Mouse (Mus musculus) kidney, postnatal 4 days (tissue): ENCODE results near the gene 1700001C19Rik.
A peak's percentile ranks its signal among the peaks of the same experiment; 100 is the strongest.

Experiments
- DNase-seq, 2 experiments: peaks; one replicate each; pipeline ENCODE4 v3.0.0; 2021; ENCODE audit warnings: mixed read lengths in 2 of 2

The 1700001C19Rik gene

DNA sequence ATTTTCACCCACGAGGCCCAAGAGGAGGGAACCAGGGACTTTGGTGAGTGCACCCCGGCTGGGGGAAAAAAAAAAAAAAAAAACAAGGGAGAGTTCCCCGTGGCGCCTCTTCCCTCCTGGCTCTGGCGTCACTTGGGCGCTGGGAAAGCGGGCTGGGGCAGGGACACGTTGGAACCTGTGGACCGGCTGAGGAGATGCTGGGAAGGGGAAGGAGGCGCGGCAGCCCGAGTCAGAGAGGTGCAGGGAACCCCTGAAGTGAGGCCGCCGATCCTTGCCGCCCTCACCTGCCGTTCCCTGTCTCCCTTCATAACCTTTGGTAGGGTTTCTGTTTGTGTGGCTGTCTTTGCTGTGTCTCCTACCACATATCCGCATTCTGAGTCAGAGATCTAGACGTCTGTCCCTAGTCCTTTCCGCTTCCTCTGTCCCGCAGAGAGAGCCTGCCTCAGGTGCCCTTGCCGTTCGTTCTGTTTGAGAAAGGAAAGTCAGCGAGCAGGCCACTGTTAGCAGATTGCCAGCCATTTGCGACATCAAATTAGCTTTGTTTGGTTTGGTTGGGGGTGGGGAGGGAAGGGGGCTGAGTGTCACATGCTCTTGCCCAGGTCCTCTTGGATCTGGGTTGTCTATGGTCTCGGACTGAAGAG is at the start of gene 1700001C19Rik:
Gene 1700001C19Rik, minus strand, starts transcription at position 470 of the 641 bp plus-strand sequence.
- DNase-seq, result peak; percentile 27 to 47

- peak in 1 of 2 experiments; percentile 40 for DNase-seq
Measured at GRCm38 (mm10) chr17:47485791-47486190, 48.6 kb upstream of the 1700001C19Rik start.

DNA sequence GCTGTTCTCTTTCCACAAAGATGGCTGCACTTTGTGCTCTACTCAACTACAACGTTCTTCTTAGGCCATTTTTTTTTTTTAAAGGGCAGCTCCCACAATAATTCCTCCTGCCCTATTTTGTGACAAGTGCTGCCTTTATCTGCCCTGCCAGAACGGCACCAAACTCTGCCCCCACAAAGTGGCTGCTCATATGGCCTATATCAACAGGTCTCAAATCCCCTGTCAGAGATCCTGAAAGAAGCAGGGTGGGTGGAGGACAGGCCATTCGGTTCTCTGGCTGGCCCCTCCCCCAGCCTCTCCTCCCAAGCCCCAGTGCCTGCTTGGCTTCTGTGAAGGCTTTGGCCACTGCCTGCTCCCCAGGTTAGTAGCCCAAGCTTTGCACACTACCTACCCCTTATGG is 47.8 kb upstream of the 1700001C19Rik start:
- DNase-seq, result no peak

GRCm38 (mm10) chr17:47484241-47484921 is 47.2 kb upstream of the 1700001C19Rik start:
- peak in 1 of 2 experiments; percentile 64 for DNase-seq

DNA sequence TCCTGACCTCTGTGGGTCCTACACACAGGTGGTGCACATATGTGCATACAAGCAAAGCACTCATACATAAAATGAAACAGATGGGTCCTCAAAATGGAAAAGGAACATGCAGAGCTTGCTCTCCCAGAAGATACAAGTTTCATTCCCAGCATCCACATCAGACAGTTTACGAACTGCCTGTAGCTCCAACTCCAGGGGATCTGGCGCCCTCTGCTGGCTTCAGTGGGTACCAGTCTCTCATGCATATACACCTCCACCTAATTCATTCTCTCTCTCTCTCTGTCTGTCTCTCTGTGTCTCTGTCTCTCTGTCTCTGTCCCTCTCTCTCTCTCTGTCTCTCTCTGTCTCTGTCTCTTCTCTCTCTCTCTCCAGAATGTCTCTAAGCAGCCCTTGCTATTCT is 45.2 kb upstream of the 1700001C19Rik start:
- DNase-seq, result peak; percentile 89 to 90

- no peak for DNase-seq
Measured at GRCm38 (mm10) chr17:47479887-47480286, 42.7 kb upstream of the 1700001C19Rik start.

DNA sequence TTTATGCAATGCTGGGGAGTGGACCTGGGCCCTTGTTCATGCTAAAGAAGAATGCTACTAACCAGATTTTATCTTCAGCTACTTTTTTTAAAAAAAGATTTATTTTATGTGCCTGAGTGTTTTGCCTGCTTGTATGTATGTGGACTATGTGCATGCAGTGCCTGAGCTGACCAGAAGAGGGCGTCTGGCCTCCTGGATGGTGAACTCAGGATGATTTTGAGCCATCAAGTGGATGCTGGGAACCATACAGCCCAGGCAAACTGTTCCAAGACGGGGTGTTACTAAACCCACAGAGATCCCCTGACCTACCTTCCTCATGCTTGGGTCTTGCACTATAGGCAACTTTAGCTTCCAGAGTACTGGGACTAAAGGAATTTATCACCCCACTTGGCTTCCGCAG is 38.5 kb upstream of the 1700001C19Rik start:
- DNase-seq, result peak; percentile 50 to 64

- no peak for DNase-seq
Measured at GRCm38 (mm10) chr17:47475181-47475580, 38.0 kb upstream of the 1700001C19Rik start.

- DNase-seq, result no peak
Measured at GRCm38 (mm10) chr17:47474250-47474649, 37.1 kb upstream of the 1700001C19Rik start.

DNA sequence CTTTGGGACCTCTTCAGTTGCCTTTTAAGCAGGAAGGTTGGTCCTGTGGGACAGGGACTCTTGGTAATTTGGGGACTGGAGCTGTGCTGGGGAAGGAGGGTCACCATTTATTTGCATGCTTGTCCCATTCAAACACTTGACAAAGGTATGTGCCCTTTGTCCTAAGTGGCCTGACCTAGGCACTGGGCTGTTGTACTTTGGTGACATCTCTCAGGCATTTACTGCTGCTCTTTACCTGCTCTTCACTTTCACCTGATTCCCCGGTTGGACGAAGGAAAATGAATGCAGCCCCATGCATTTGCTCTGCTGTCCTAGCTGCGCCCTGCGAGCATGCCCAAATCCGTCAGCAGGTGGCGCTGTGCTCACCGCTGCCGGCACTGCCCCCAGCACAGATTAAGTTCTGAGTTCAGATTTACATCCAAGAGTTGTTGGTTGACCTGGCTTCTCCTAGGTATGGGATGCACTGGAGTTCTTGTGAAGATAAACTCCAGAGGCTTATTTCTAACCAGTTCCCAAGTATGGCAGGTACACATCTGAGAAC is 36.3 kb upstream of the 1700001C19Rik start:
- peak; percentile 72 for DNase-seq

- peak in 1 of 2 experiments; percentile 40 for DNase-seq
Measured at GRCm38 (mm10) chr17:47472435-47473350, 35.5 kb upstream of the 1700001C19Rik start.

DNA sequence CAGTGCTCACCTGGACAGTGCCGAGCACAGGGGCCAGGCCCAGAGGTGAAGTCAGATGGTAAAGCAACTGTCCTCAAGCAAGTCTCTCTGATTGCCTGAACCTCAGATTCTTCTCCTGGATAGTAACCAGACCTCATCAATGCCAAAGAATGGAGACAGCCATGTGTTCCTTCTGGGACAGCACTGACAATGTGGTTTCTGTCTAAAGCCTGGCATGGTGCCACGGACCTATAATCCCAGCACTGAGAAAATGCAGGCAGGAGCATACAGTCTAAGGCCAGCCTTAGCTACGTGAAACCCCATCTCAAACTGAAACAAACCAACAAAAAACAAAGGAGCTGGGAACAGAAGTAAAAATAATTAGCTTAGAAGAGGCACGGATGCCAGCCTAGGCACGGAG is 33.5 kb upstream of the 1700001C19Rik start:
- peak; percentile 75 to 80 for DNase-seq

DNA sequence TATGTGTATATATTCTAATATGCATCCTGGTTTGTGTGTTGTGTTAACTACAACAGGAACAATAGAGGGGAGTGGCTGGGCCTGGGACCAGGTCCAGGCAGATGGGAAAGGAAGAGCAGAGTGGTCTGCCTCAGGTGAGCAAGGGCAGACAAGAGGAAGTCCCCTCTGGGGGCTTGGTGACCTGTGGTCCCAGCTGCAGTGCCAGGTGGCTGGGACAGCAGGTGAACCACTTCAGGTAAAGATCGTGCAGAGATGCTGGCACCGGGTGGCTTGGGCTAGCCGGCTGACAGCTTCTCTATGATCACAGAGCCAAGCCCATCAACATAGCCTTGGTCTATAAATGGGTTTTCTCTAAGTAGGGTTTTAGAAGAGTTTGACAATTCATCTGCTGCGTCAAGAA is 32.9 kb upstream of the 1700001C19Rik start:
- DNase-seq, result no peak

GRCm38 (mm10) chr17:47469642-47470041 is 32.5 kb upstream of the 1700001C19Rik start:
- DNase-seq, result no peak

GRCm38 (mm10) chr17:47468466-47468865 is 31.3 kb upstream of the 1700001C19Rik start:
- peak; percentile 52 to 68 for DNase-seq

GRCm38 (mm10) chr17:47468063-47468462 is 30.9 kb upstream of the 1700001C19Rik start:
- no peak for DNase-seq

DNA sequence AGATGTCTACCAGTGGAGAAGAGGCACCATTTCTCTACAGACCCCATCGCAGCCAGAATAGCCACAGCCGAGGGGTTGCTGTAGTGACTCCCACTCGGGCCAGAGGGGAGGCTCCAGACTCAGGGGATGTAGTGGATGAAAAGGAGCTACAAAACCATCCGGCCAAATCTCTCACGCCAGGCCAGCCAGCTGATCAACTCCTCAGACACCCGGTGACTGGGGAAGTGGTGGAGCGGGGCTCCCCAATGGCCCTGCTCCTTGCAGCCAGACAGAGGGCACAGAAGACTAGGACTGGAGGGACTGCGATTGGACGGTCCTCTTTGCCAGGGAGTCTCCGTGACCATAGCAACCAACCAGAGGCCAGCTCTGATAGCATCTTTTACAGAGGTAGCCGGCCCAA is 30.5 kb upstream of the 1700001C19Rik start:
- DNase-seq, result no peak

- no peak for DNase-seq
Measured at GRCm38 (mm10) chr17:47466284-47466683, 29.1 kb upstream of the 1700001C19Rik start.

DNA sequence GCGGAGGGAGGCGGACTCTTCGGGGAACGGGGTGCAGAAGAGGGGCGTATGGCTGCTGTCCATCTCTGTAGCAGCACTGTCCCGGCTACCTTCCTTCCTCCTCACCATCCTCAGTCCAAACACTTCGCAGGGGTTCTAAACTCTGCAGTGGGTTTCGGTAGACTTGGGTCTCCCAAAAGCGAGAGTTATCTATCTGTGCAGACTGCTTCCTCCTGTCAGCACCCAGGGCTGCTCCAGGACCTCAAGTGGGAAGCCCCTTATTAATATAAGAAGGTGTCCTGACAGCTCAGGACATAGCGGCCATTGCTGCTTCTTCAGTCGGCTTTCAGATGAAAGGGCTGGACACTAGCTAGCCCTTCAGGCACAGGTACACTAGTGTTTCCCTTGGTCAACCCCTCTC is 27.8 kb upstream of the 1700001C19Rik start:
- DNase-seq, result no peak

DNA sequence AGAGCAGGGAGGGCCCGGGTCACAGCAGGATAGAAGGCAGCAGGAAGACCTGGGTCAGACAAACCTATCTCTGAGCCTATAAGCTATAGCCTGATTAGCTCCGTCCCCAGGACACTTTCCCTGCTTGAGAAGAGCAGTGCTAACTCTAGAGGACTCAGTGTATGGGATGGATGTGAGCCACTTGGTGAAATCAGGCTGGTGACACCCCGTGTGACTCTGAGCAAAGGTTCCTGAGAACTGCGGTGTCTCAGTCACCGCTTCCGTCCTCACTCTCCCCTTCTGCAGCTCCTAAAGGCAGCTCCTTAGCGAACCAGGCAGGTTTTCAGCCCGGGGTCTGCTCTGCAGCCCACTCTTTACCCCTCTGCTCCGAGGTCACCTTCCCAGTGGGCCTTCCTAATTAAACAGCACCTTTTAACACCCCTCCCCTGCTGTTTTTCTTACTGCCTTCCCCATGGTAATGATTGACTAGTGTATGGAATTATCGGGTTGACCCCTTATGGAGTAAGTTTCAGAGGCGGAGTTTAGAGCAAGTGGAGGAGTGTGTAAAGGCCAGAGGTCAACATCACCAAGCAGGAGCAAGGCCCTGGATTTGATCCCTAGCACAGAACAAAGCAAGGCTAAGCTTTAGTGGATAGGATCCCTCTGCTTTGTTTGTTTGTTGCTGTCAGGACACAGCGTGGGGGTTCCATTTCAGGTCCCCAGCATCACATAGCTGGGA is 27.2 kb upstream of the 1700001C19Rik start:
- no peak for DNase-seq

DNA sequence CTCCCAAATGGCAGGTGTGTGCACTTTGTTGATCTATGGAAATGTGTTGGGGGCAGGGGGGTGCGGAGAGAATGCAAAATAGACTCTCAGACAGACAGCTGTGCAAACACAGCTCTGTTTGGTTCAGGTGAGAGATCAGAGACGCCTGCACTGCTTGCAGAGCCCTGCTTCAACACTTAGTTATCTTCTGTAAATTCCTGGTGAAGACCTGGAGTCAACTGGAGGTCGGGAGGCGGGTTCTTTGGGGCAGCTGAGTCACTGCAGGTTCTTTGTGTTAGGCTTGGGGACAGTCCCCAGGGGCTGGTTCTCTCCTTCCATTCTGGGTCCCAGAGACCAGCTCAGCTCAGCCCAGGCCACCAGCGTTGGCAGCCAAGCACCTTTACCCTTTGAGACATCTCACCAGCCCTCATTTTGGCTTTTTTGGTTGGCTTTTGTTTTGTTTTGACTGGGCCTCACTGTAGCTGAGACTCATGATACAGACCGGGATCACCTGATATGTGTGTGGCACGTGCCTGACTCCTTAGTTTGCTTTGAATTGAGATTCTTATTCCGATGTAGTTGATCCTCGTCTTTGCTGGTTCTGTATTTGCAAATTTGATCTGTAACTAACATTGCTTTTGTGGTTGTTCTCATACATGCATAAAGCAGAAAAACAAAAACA is 25.7 kb upstream of the 1700001C19Rik start:
- no peak for DNase-seq

- DNase-seq, result no peak
Measured at GRCm38 (mm10) chr17:47462209-47462608, 25.0 kb upstream of the 1700001C19Rik start.
